ENCODE assay signal across 8 mouse cellular contexts in genomic region chr2:30600965-30601841, GRCm38 (mm10). TPM values are rescaled to one million over a fixed set of nuclear protein-coding genes. Genes with fewer than 3 reads are reported as not detected.
DNase-seq lines count a peak whose midpoint lies in the region; ATAC-seq and TF ChIP-seq lines count a peak whose summit lies in the region.

No protein-coding gene starts in this region.

- no peaks in the 10 kb centered on the region for H3K36me3 ChIP-seq in forebrain, postnatal 0 days (ENCODE audit: insufficient read depth)
- no peaks in the 10 kb centered on the region for H3K36me3 ChIP-seq in hindbrain, embryonic 11.5 days (ENCODE audit: control insufficient read depth, insufficient read depth, low read length)
- no peaks in the 10 kb centered on the region for H3K36me3 ChIP-seq in limb, embryonic 15.5 days

- WGBS in forebrain, postnatal 0 days, result 23% methylated on average over 20 of the region's 20 CpGs
- 13% methylated on average over 19 of the region's 20 CpGs for WGBS in hindbrain, embryonic 11.5 days
- 9% methylated on average over 20 of the region's 20 CpGs for WGBS in limb, embryonic 15.5 days

- no peak for ATAC-seq in forebrain, postnatal 0 days
- no peak for ATAC-seq in hindbrain, embryonic 11.5 days (ENCODE audit: low FRiP score)
- no peak for ATAC-seq in limb, embryonic 15.5 days (ENCODE audit: insufficient number of reproducible peaks, low FRiP score, low TSS enrichment, low read depth)

- H3K4me2 ChIP-seq in forebrain, postnatal 0 days (ENCODE audit: low read depth), result 0 out of 2 replicates have a peak overlapping the region, but pooled peaks have one; percentile 5
- peak overlapping the region; percentile 18; the same call in 1 of the 2 replicates for H3K4me2 ChIP-seq in hindbrain, embryonic 11.5 days (replicated peaks; ENCODE audit: low read depth, low read length)
- H3K4me2 ChIP-seq in limb, embryonic 15.5 days, result peak overlapping the region; percentile 36

- H3K27me3 ChIP-seq in forebrain, postnatal 0 days (ENCODE audit: insufficient read depth, low read length), result no peaks in the 10 kb centered on the region
- no peaks in the 10 kb centered on the region for H3K27me3 ChIP-seq in hindbrain, embryonic 11.5 days (ENCODE audit: control insufficient read depth, insufficient read depth, low read length)
- H3K27me3 ChIP-seq in limb, embryonic 15.5 days, result no peaks in the 10 kb centered on the region

- H3K9ac ChIP-seq in forebrain, postnatal 0 days, result no peak overlapping the region
- H3K9ac ChIP-seq in hindbrain, embryonic 11.5 days (ENCODE audit: low read depth, low read length), result peak overlapping the region; percentile 5
- no peak overlapping the region for H3K9ac ChIP-seq in limb, embryonic 15.5 days

- H3K4me1 ChIP-seq in forebrain, postnatal 0 days (ENCODE audit: insufficient read depth), result peaks cover 13% of the 10 kb centered on the region
- peaks cover 25% of the 10 kb centered on the region for H3K4me1 ChIP-seq in hindbrain, embryonic 11.5 days (replicated peaks; ENCODE audit: control insufficient read depth, insufficient read depth, low read length)
- H3K4me1 ChIP-seq in limb, embryonic 15.5 days, result peaks cover 61% of the 10 kb centered on the region

- no peak for TF ChIP-seq CTCF in forebrain, postnatal 0 days (IDR thresholded peaks at IDR 0.05; ENCODE audit: low read depth)

- peak overlapping the region; percentile 45 for H3K27ac ChIP-seq in forebrain, postnatal 0 days (ENCODE audit: low read depth, low read length)
- H3K27ac ChIP-seq in hindbrain, embryonic 11.5 days (ENCODE audit: low read depth, low read length), result peak overlapping the region; percentile 14; the same call in 1 of the 2 replicates
- peak overlapping the region; percentile 93 for H3K27ac ChIP-seq in limb, embryonic 15.5 days

- DNase-seq in urinary bladder, postnatal 14 days (ENCODE audit: low spot score), result peak; percentile 65
- DNase-seq in urinary bladder, adult 18-20 months (ENCODE audit: low spot score in 2 of 2), result no peak
- DNase-seq in forebrain, postnatal 0 days, result no peak
- DNase-seq in hindbrain, embryonic 11.5 days (ENCODE audit: low spot score), result peak; percentile 44
- peak; percentile 46 for DNase-seq in neural tube, embryonic 10.5 days (ENCODE audit: extremely low spot score, low spot score)
- no peak for DNase-seq in spleen, adult 12 weeks (ENCODE audit: low spot score)
- DNase-seq in layer of hippocampus, adult 8-10 months (ENCODE audit: low spot score in 2 of 2), result no peak

- no peak overlapping the region for H3K4me3 ChIP-seq in forebrain, postnatal 0 days (ENCODE audit: low read depth, low read length)
- H3K4me3 ChIP-seq in hindbrain, embryonic 11.5 days (ENCODE audit: low read depth, low read length), result no peak overlapping the region
- H3K4me3 ChIP-seq in limb, embryonic 15.5 days, result peak overlapping the region; percentile 10

- H3K9me3 ChIP-seq in forebrain, postnatal 0 days (ENCODE audit: low read length), result no peaks in the 10 kb centered on the region
- no peaks in the 10 kb centered on the region for H3K9me3 ChIP-seq in hindbrain, embryonic 11.5 days (ENCODE audit: control insufficient read depth, low read length)
- H3K9me3 ChIP-seq in limb, embryonic 15.5 days, result no peaks in the 10 kb centered on the region

RNA-seq across cellular contexts. Expression of gene Cstad, which starts 6.4 kb away (rescaled TPM):
- total RNA-seq in forebrain, postnatal 0 days (2014; rRNA removed), result 3.8 and 4.1 TPM in 2 replicates
- polyA plus RNA-seq in forebrain, postnatal 0 days (2015; fragmentation: Nextera tagmentation; extraction: Ambion mirVana), result 0.65 and 1.2 TPM in 2 replicates
- 0.18 and 0.57 TPM in 2 replicates for polyA plus RNA-seq in hindbrain, embryonic 11.5 days (2014; fragmentation: Nextera tagmentation; extraction: Ambion mirVana)
- polyA plus RNA-seq in limb, embryonic 15.5 days (2015; fragmentation: Nextera tagmentation; extraction: Ambion mirVana), result 2.0 and 2.2 TPM in 2 replicates
- 10 to 100 TPM in 1 of 4 experiments, 1 to 10 TPM in 3; 3.4 to 11.0 (median 7.0) TPM for total RNA-seq in layer of hippocampus, adult 8-10 months (2022)

Comparison
In these comparisons a context has a peak if more than half of its experiments do, and no peak if none do; other contexts are left out.
1. DNase-seq: peak in urinary bladder, postnatal 14 days (single experiment), hindbrain, embryonic 11.5 days (single experiment) and neural tube, embryonic 10.5 days (single experiment); none in urinary bladder, adult 18-20 months (0 of 2), forebrain, postnatal 0 days (single experiment), spleen, adult 12 weeks (single experiment) and layer of hippocampus, adult 8-10 months (0 of 2).
2. H3K27ac ChIP-seq: peak in every context shown above with its lines; median percentile 93 in limb, embryonic 15.5 days; 45 in forebrain, postnatal 0 days; 14 in hindbrain, embryonic 11.5 days.
3. Peak in every context shown above with its lines, with median percentiles within 50 percentile points of each other: H3K4me2 ChIP-seq.